Mouse (Mus musculus) liver, embryonic 14.5 days (tissue): ENCODE data around the gene Susd3. TPM values are rescaled to one million over a fixed set of nuclear protein-coding genes. Genes with fewer than 3 reads are reported as not detected.

Experiments
- ATAC-seq: fragments of 200-750 bp; cut with Nextera tagmentation; 2 replicates; pipeline ENCODE4 v1.8.0; 2017; ENCODE audit warnings: moderate number of reproducible peaks, mild to moderate bottlenecking, moderate library complexity; ENCODE audit not compliant: insufficient read depth
- DNase-seq, 3 experiments: peaks; one replicate each; pipeline ENCODE4 v3.0.0-alpha.2; 2012 to 2013; ENCODE audit warnings: low read depth in 3 of 3, low spot score in 3 of 3
- H3K27ac ChIP-seq: fragments of 300-500 bp; sonication (generic); 2 replicates; pipeline ENCODE4 v1.5.1; 2014; ENCODE audit warnings: moderate library complexity, mild to moderate bottlenecking, control low read depth, inconsistent platforms
- H3K27me3 ChIP-seq: fragments of 300-500 bp; sonication (generic); 2 replicates; pipeline ENCODE4 v1.6.1; 2014; ENCODE audit warnings: mild to moderate bottlenecking, low read length, moderate library complexity; ENCODE audit not compliant: control insufficient read depth, insufficient read depth
- H3K36me3 ChIP-seq: fragments of 300-500 bp; sonication (generic); replicated peaks from 2 replicates; pipeline ENCODE4 v1.6.1; 2014; ENCODE audit warnings: low read depth; ENCODE audit not compliant: control insufficient read depth, insufficient read depth
- H3K4me1 ChIP-seq, 2 experiments: fragments of 200-500 bp in 1 of 2; fragments of 300-500 bp in 1 of 2; sonication (generic) in 1 of 2; replicated peaks; 2 replicates each; pipeline ENCODE4 v1.6.1; 2012 to 2014; ENCODE audit warnings: antibody characterized with exemption in 1 of 2, inconsistent platforms in 1 of 2, low read length in 1 of 2; ENCODE audit not compliant: control insufficient read depth in 2 of 2, insufficient read depth in 2 of 2
- H3K4me2 ChIP-seq: fragments of 300-500 bp; sonication (generic); 2 replicates; pipeline ENCODE4 v1.6.1; 2014; ENCODE audit warnings: low read depth, mild to moderate bottlenecking, control low read depth, moderate library complexity
- H3K4me3 ChIP-seq, 2 experiments: fragments of 200-500 bp in 1 of 2; fragments of 300-500 bp in 1 of 2; sonication (generic) in 1 of 2; 2 replicates each; pipeline ENCODE4 v1.5.1; 2012 to 2014; ENCODE audit warnings: low read depth in 2 of 2, low read length in 2 of 2, mild to moderate bottlenecking in 2 of 2, control low read depth in 1 of 2, inconsistent platforms in 1 of 2, moderate library complexity in 1 of 2; ENCODE audit not compliant: insufficient read depth in 1 of 2
- H3K9ac ChIP-seq: fragments of 300-500 bp; sonication (generic); replicated peaks from 2 replicates; pipeline ENCODE4 v1.6.1; 2014; ENCODE audit warnings: mild to moderate bottlenecking, control low read depth, moderate library complexity
- H3K9me3 ChIP-seq: fragments of 300-500 bp; sonication (generic); 2 replicates; pipeline ENCODE4 v1.6.1; 2016; ENCODE audit warnings: low read length, mixed read lengths; ENCODE audit not compliant: control insufficient read depth
- CTCF ChIP-seq: IDR thresholded peaks from 2 replicates; pipeline ENCODE4 v1.5.1; 2016; ENCODE audit warnings: antibody characterized with exemption, low read depth, control low read depth
- EP300 ChIP-seq: IDR thresholded peaks from 2 replicates; pipeline ENCODE4 v1.6.1; 2016; ENCODE audit warnings: antibody characterized with exemption, low read depth
- WGBS: fragments of 180-500 bp; shearing (Covaris S2); extraction: QIAGEN DNeasy Blood & Tissue Kit; methylation state at CpG from one replicate; pipeline ENCODE4 v1.1.7; 2014; ENCODE audit not compliant: insufficient replicate concordance; 5-methylcytosine and 5-hydroxymethylcytosine counted together
- polyA plus RNA-seq, 2 experiments: library from polyadenylated mRNA; depleted of rRNA in 1 of 2; stranded (reverse) in 1 of 2; unstranded in 1 of 2; fragments of >200 nt; fragmentation: Nextera tagmentation in 1 of 2; extraction: Ambion mirVana in 1 of 2; gene quantifications; 2 replicates each; pipeline versions ENCODE4 v1.2.1 to v1.2.3; 2012 to 2014

The Susd3 gene
- 1.1 and 1.3 TPM in 2 replicates for polyA plus RNA-seq (2012; rRNA removed)
- polyA plus RNA-seq (2014; fragmentation: Nextera tagmentation; extraction: Ambion mirVana), result 1.2 and 1.4 TPM in 2 replicates

GRCm38 (mm10) chr13:49248467-49248862 lies at the start of gene Susd3:
TSS of gene Susd3 (minus strand) at chr13:49248706.
- Histone ChIP-seq H3K9ac (no peak within 1 kb of the TSS), H3K27me3 (peaks cover 15% of the 10 kb centered on the region), H3K9me3 (no peaks in the 10 kb centered on the region), H3K4me2 (peak within 1 kb of the TSS; percentile 67), H3K27ac (no peak within 1 kb of the TSS), H3K4me3 (peak within 1 kb of the TSS; percentile 22 to 43), H3K4me1 (peaks cover 0 to 13% of the 10 kb centered on the region in 2 experiments; a peak in 3 of 4 replicates), H3K36me3 (no peaks in the 10 kb centered on the region)
- ATAC-seq, result no peak
- no peak for DNase-seq
- no peak for TF ChIP-seq CTCF
- no peak for TF ChIP-seq EP300
- WGBS, result 25% methylated on average over 7 of the region's 8 CpGs

- Histone ChIP-seq H3K27me3 (no peaks in the 10 kb centered on the region), H3K9ac (no peak overlapping the region), H3K27ac (no peak overlapping the region), H3K4me1 (peaks cover 0 to 11% of the 10 kb centered on the region in 2 experiments; a peak in 2 of 4 replicates), H3K9me3 (no peaks in the 10 kb centered on the region), H3K4me3 (no peak overlapping the region), H3K36me3 (no peaks in the 10 kb centered on the region), H3K4me2 (no peak overlapping the region)
- 69% methylated on average over 7 of the region's 7 CpGs for WGBS
- TF ChIP-seq CTCF, result no peak
- TF ChIP-seq EP300, result no peak
- ATAC-seq (no peak), DNase-seq (no peak)
These were observed 47.8 kb upstream of the Susd3 start for GRCm38 (mm10) chr13:49296270-49296669.

DNA sequence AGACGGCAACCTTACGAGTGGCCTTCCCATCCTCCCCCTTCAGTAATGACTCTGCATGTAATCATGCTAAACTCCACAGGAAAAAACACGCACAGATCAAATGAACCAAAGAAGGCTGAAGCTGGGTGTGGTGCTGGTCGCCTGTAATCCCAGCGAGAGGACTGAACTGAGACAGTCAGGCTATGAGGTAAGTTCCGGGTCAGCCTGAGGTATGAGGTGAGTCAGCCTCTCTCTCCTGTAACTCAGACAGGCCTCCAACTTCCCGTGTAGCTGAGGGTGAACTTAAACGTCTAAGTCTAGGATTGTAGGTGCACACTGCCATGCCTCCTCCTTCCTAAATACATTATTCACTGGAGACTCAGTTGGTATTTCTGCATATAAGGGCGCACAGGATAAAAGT lies 45.6 kb upstream of the Susd3 start:
- H3K4me3 ChIP-seq, result no peak overlapping the region
- no peak overlapping the region for H3K4me2 ChIP-seq
- H3K27ac ChIP-seq, result no peak overlapping the region
- TF ChIP-seq EP300 (no peak), CTCF (no peak)
- no peaks in the 10 kb centered on the region for H3K9me3 ChIP-seq
- ATAC-seq (no peak), DNase-seq (no peak)
- H3K36me3 ChIP-seq, result no peaks in the 10 kb centered on the region
- WGBS, result 63% methylated on average over 9 of the region's 9 CpGs
- H3K27me3 ChIP-seq, result no peaks in the 10 kb centered on the region
- H3K4me1 ChIP-seq, result peaks cover 0 to 6% of the 10 kb centered on the region in 2 experiments; a peak in 2 of 4 replicates
- no peak overlapping the region for H3K9ac ChIP-seq

DNA sequence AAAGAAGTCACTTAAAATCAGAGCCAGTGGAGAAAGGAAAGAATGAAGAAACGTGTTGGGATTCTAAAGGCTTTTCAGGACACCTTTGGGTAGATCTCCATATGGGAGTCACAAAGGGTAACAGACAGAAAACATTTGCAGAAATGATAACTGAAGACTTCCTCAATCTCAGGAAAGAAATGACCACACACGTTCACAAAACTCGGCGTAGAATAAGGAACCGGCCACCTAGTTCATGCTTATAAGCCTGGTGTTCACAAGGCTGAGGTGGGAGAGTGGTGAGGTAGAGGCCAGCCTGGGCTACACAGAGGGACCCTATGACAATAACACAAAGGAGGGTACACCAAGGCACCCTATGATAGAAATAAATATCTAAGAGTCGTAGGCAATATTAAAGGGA lies 43.4 kb upstream of the Susd3 start:
- Histone ChIP-seq H3K4me3 (no peak overlapping the region), H3K36me3 (no peaks in the 10 kb centered on the region), H3K9ac (no peak overlapping the region), H3K4me2 (no peak overlapping the region), H3K27ac (no peak overlapping the region), H3K9me3 (no peaks in the 10 kb centered on the region), H3K4me1 (no peaks in the 10 kb centered on the region), H3K27me3 (no peaks in the 10 kb centered on the region)
- DNase-seq (no peak), ATAC-seq (no peak)
- 40% methylated on average over 6 of the region's 6 CpGs for WGBS
- TF ChIP-seq EP300 (no peak), CTCF (no peak)

DNA sequence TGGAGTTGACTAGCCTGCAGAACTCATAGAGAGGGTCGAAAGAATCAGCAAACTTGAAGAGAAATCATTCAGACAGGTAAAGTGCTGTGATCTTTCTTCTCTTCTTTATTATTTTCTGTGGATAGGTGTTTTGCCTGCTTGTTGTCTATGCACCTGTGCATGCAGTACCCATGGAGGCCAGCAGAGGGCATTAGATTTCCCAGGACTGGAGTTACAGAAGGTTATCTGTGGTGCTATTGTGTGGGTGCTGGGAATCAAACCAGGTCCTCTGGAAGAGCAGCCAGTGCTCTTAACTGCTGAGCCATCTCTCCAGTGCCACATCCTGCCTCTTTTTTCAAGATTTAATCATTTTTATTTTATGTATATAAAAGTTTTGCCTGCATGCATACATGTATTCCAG lies 42.9 kb upstream of the Susd3 start:
- TF ChIP-seq CTCF, result peak; percentile 84
- no peak for TF ChIP-seq EP300
- no peak overlapping the region for H3K4me2 ChIP-seq
- H3K36me3 ChIP-seq, result no peaks in the 10 kb centered on the region
- WGBS, result 31% methylated on average over 1 of the region's 1 CpGs
- no peak overlapping the region for H3K4me3 ChIP-seq
- no peaks in the 10 kb centered on the region for H3K9me3 ChIP-seq
- H3K9ac ChIP-seq, result no peak overlapping the region
- H3K27ac ChIP-seq, result no peak overlapping the region
- ATAC-seq (no peak), DNase-seq (no peak)
- no peaks in the 10 kb centered on the region for H3K27me3 ChIP-seq
- no peaks in the 10 kb centered on the region for H3K4me1 ChIP-seq
